Mouse (Mus musculus): ENCODE results near the gene Nedd4. TPM values are rescaled to one million over a fixed set of nuclear protein-coding genes. Genes with fewer than 3 reads are reported as not detected.
A peak's percentile ranks its signal among the peaks of the same experiment; 100 is the strongest.

Nedd4 gene
- total and polyA plus RNA-seq, 3 experiments, result 167 to 583 (median 216) TPM

DNA sequence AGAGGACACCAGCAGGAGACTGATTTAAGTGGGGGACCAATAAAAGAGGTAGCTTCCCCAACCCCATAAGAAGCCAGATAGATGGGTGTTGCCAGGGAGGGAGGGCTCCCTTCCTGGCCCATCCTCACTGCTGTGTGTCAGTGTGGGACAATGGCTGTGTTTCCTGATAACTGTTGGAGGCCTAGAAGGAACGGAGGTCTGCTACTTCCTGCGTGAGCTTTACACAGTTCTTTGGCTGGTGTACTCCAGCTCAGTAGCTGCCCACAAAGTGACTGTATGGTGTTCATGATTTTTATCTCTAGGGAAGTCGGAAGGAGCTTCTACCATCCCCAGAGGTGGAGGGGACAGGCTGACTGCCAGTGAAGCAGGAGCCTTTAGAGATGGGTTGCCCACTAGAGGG is 5.2 kb upstream of the Nedd4 start:
- DNase-seq (ENCODE audit: low read depth, low spot score), result peak; percentile 82
- H3K36me3 ChIP-seq (ENCODE audit: control insufficient read depth in 1 of 2, insufficient read depth in 2 of 2, low read length in 2 of 2), result peaks cover 0 to 32% of the 10 kb centered on the region in 2 experiments; a peak in 2 of 4 replicates
- no peak overlapping the region for H3K4me3 ChIP-seq (ENCODE audit: control insufficient read depth in 1 of 2, insufficient read depth in 1 of 2, low read depth in 2 of 2, low read length in 2 of 2)
- H3K4me1 ChIP-seq (ENCODE audit: control insufficient read depth in 1 of 2, insufficient read depth in 2 of 2, low read length in 2 of 2), result peaks cover 17 to 28% of the 10 kb centered on the region in 2 experiments
- no peaks in the 10 kb centered on the region for H3K27me3 ChIP-seq (ENCODE audit: control insufficient read depth in 1 of 2, insufficient read depth in 2 of 2, low read length in 2 of 2)
- no peak for TF ChIP-seq KAT2A (conservative IDR thresholded peaks at IDR 0.05; ENCODE audit: low read depth, low read length)
- 0 out of 4 replicates have a peak, but pooled peaks of 1 of the 2 experiments have one; percentile 29 for TF ChIP-seq POLR2A (IDR thresholded peaks at IDR 0.05; ENCODE audit: control insufficient read depth in 1 of 2, insufficient read depth in 1 of 2, low read depth in 1 of 2, low read length in 2 of 2, poor library complexity in 1 of 2)
- no peak for TF ChIP-seq RAD21 (IDR thresholded peaks at IDR 0.05; ENCODE audit: low read depth, low read length)
- TF ChIP-seq TAL1 (IDR thresholded peaks at IDR 0.05; ENCODE audit: low read length), result peak; percentile 18; the same call in 1 of the 2 replicates
- TF ChIP-seq GATA1 (IDR thresholded peaks at IDR 0.05; ENCODE audit: low read depth, low read length), result peak; percentile 43; the same call in 1 of the 2 replicates
- TF ChIP-seq ZC3H11A (IDR thresholded peaks at IDR 0.05; ENCODE audit: low read depth, low read length), result no peak
- TF ChIP-seq TBP (IDR thresholded peaks at IDR 0.05; ENCODE audit: low read depth, low read length), result peak; percentile 75
- TF ChIP-seq CHD2 (IDR thresholded peaks at IDR 0.05; ENCODE audit: low read length), result no peak
- peak overlapping the region; percentile 30 for H3K9ac ChIP-seq (ENCODE audit: control insufficient read depth, low read depth, low read length, poor library complexity, severe bottlenecking)
- peaks cover 5% of the 10 kb centered on the region; the same call in 1 of the 2 replicates for H3K79me2 ChIP-seq (ENCODE audit: control insufficient read depth, insufficient read depth, low read length, poor library complexity)
- H3K27ac ChIP-seq (ENCODE audit: control insufficient read depth, low read depth, low read length), result peak overlapping the region; percentile 62
- H3K9me3 ChIP-seq (replicated peaks; ENCODE audit: insufficient read depth, low read length), result no peaks in the 10 kb centered on the region

DNA sequence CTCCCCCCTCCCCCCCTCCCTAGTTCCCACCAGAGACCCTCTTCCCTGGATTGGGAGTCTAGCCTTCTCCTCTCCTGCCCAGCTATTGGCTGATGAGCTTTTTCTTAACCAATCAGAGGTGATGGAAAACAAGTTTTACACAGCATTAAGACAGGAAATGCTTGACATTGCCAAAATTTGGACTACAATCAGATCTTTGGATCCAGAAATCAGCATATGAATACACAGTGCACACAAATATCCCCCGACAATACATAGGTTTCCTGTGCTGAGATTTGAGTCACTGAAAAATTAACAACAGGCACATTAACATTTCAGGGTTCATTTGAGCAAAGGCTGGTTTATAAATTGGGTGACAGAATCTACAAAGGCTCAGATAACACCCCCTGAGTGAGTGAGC is 4.5 kb upstream of the Nedd4 start:
- H3K9ac ChIP-seq (ENCODE audit: control insufficient read depth, low read depth, low read length, poor library complexity, severe bottlenecking), result no peak overlapping the region
- H3K27ac ChIP-seq (ENCODE audit: control insufficient read depth, low read depth, low read length), result no peak overlapping the region
- H3K79me2 ChIP-seq (ENCODE audit: control insufficient read depth, insufficient read depth, low read length, poor library complexity), result peaks cover 10% of the 10 kb centered on the region
- no peak for DNase-seq (ENCODE audit: low read depth, low spot score)
- peaks cover 17 to 27% of the 10 kb centered on the region in 2 experiments for H3K4me1 ChIP-seq (ENCODE audit: control insufficient read depth in 1 of 2, insufficient read depth in 2 of 2, low read length in 2 of 2)
- H3K36me3 ChIP-seq (ENCODE audit: control insufficient read depth in 1 of 2, insufficient read depth in 2 of 2, low read length in 2 of 2), result peaks cover 0 to 32% of the 10 kb centered on the region in 2 experiments; a peak in 2 of 4 replicates
- H3K4me3 ChIP-seq (ENCODE audit: control insufficient read depth in 1 of 2, insufficient read depth in 1 of 2, low read depth in 2 of 2, low read length in 2 of 2), result no peak overlapping the region
- TF ChIP-seq HCFC1 (IDR thresholded peaks at IDR 0.05; ENCODE audit: low read depth, low read length) (no peak), MEF2A (IDR thresholded peaks at IDR 0.05; ENCODE audit: extremely low read depth, insufficient replicate concordance, low read depth, low read length, poor library complexity, severe bottlenecking) (no peak), CTCF (IDR thresholded peaks at IDR 0.05 in 2 of 3, conservative IDR thresholded peaks at IDR 0.05 in 1 of 3; ENCODE audit: control insufficient read depth in 1 of 3, insufficient read depth in 1 of 3, low read depth in 2 of 3, low read length in 3 of 3, poor library complexity in 1 of 3, severe bottlenecking in 1 of 3) (no peak), GATA1 (IDR thresholded peaks at IDR 0.05; ENCODE audit: low read depth, low read length) (no peak), POLR2AphosphoS2 (IDR thresholded peaks at IDR 0.05; ENCODE audit: low read length) (no peak), CHD1 (IDR thresholded peaks at IDR 0.05; ENCODE audit: low read depth, low read length) (no peak)
- no peaks in the 10 kb centered on the region for H3K9me3 ChIP-seq (replicated peaks; ENCODE audit: insufficient read depth, low read length)
- no peaks in the 10 kb centered on the region for H3K27me3 ChIP-seq (ENCODE audit: control insufficient read depth in 1 of 2, insufficient read depth in 2 of 2, low read length in 2 of 2)

DNA sequence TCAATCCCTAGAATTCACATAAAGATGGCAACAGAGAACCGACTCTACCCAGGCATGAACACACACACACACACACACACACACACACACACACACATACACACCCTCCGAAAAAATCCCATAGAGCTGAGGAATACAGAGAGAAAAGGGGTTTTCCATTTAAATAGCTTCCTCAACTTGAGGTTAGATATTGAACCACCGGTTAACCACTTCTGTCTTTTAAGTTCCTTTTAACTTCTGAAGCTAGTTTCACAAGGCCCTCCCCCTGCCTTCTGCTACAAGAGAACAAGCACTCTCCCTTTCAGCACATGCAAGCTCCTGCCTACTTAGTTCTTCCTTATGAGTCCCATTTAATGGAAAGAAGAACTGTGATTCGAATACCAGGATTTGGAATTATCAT is 2.0 kb upstream of the Nedd4 start:
- Histone ChIP-seq H3K4me1 (ENCODE audit: control insufficient read depth in 1 of 2, insufficient read depth in 2 of 2, low read length in 2 of 2) (peaks cover 17 to 41% of the 10 kb centered on the region in 2 experiments), H3K27ac (ENCODE audit: control insufficient read depth, low read depth, low read length) (peak overlapping the region; percentile 62), H3K27me3 (ENCODE audit: control insufficient read depth in 1 of 2, insufficient read depth in 2 of 2, low read length in 2 of 2) (no peaks in the 10 kb centered on the region), H3K36me3 (ENCODE audit: control insufficient read depth in 1 of 2, insufficient read depth in 2 of 2, low read length in 2 of 2) (peaks cover 0 to 47% of the 10 kb centered on the region in 2 experiments; a peak in 3 of 4 replicates), H3K9ac (ENCODE audit: control insufficient read depth, low read depth, low read length, poor library complexity, severe bottlenecking) (peak overlapping the region; percentile 20), H3K79me2 (ENCODE audit: control insufficient read depth, insufficient read depth, low read length, poor library complexity) (peaks cover 34% of the 10 kb centered on the region), H3K9me3 (replicated peaks; ENCODE audit: insufficient read depth, low read length) (no peaks in the 10 kb centered on the region), H3K4me3 (ENCODE audit: control insufficient read depth in 1 of 2, insufficient read depth in 1 of 2, low read depth in 2 of 2, low read length in 2 of 2) (peak overlapping the region in 1 of 2 experiments; percentile 15; a peak in 1 of 4 replicates)
- DNase-seq (ENCODE audit: low read depth, low spot score), result peak; percentile 95
- TF ChIP-seq MXI1 (IDR thresholded peaks at IDR 0.05; ENCODE audit: low read depth, low read length), result peak; percentile 66
- TF ChIP-seq UBTF (IDR thresholded peaks at IDR 0.05; ENCODE audit: borderline replicate concordance, insufficient read depth, low read depth, low read length), result no peak
- TF ChIP-seq ELF1 (IDR thresholded peaks at IDR 0.05; ENCODE audit: low read depth, low read length), result no peak
- no peak for TF ChIP-seq E2F4 (IDR thresholded peaks at IDR 0.05; ENCODE audit: borderline replicate concordance, low read depth, low read length)
- no peak for TF ChIP-seq BHLHE40 (IDR thresholded peaks at IDR 0.05; ENCODE audit: borderline replicate concordance, low read depth, low read length)
- peak; percentile 60; the same call in 1 of the 2 replicates for TF ChIP-seq CHD1 (IDR thresholded peaks at IDR 0.05; ENCODE audit: low read depth, low read length)
- TF ChIP-seq MYB (IDR thresholded peaks at IDR 0.05; ENCODE audit: low read depth, low read length), result no peak
- TF ChIP-seq NELFE (IDR thresholded peaks at IDR 0.05; ENCODE audit: low read depth, low read length), result no peak
- TF ChIP-seq ZC3H11A (IDR thresholded peaks at IDR 0.05; ENCODE audit: low read depth, low read length), result no peak
- no peak for TF ChIP-seq USF2 (IDR thresholded peaks at IDR 0.05; ENCODE audit: borderline replicate concordance in 1 of 2, insufficient read depth in 1 of 2, low read depth in 1 of 2, low read length in 2 of 2)
- TF ChIP-seq JUND (IDR thresholded peaks at IDR 0.05; ENCODE audit: low read depth, low read length), result no peak
- TF ChIP-seq EP300 (IDR thresholded peaks at IDR 0.05; ENCODE audit: low read depth in 1 of 2, low read length in 2 of 2), result peak; percentile 69 to 83
- peak; percentile 90 for TF ChIP-seq SIN3A (IDR thresholded peaks at IDR 0.05; ENCODE audit: low read length)
- no peak; the same call in 1 of the 2 replicates for TF ChIP-seq MAFK (IDR thresholded peaks at IDR 0.05; ENCODE audit: borderline replicate concordance, low read depth, low read length)
- peak; percentile 91 for TF ChIP-seq MYC (IDR thresholded peaks at IDR 0.05; ENCODE audit: low read depth, low read length)
